Mouse (Mus musculus) adrenal gland, postnatal 25 days (tissue): Measurements from ENCODE around the gene Mpp1. TPM values are rescaled to one million over a fixed set of nuclear protein-coding genes. Genes with fewer than 3 reads are reported as not detected.

Experiments
- DNase-seq: peaks from one replicate; pipeline ENCODE4 v3.0.0; 2021; ENCODE audit warnings: mixed read lengths
- total RNA-seq: library from RNA; stranded (reverse); gene quantifications from 2 replicates; pipeline ENCODE4 v1.2.3, GENCODE M21; 2021

The Mpp1 gene
- total RNA-seq, 1 experiment from 2014 or later = 40.7 TPM

GRCm38 (mm10) chrX:75083982-75084773 lies 46.6 kb downstream of the Mpp1 start:
- no peak for DNase-seq

DNA sequence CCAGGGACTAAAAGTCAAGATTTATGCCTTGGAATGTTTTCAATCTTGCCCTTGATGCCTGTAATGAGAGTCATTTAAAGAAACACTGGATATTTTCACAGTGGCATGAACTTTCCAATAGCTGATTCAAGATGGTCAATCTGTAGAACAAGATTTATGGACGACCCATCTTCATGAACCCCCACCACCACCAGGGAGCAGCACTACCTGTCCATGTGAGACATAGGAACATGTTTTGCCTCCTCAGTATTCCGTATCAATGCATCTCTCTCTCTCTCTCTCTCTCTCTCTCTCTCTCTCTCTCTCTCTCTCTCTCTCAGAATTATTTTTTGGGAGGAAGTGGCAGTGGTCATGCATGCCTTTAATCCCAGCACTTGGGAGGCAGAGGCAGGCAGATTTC lies 48.5 kb downstream of the Mpp1 start:
- DNase-seq = no peak

Other genes starting within 250 kb of the Mpp1 start
- gene Gab3, start 45.6 kb downstream of the Mpp1 start, total RNA-seq = 1.8 and 2.8 TPM in 2 replicates
- gene Dkc1, start 35.2 kb downstream of the Mpp1 start, total RNA-seq = 47.0 and 47.3 TPM in 2 replicates
- gene Smim9, start 32.8 kb upstream of the Mpp1 start, total RNA-seq = not detected in 2 replicates